Mouse (Mus musculus) gastrocnemius, adult 2 months (tissue): ENCODE results near the gene Dcp1a. TPM values are rescaled to one million over a fixed set of nuclear protein-coding genes. Genes with fewer than 3 reads are reported as not detected.

ENCODE experiments used
- DNase-seq: peaks from one replicate; pipeline ENCODE4 v3.0.0; 2022
- H3K27ac ChIP-seq: fragments of 200-600 bp; 2 replicates; pipeline ENCODE4 v1.8.1; 2022; ENCODE audit warnings: mild to moderate bottlenecking
- H3K4me3 ChIP-seq: fragments of 200-600 bp; 2 replicates; pipeline ENCODE4 v1.8.1; 2022; ENCODE audit warnings: mild to moderate bottlenecking, moderate library complexity
- CTCF ChIP-seq: fragments of 200-600 bp; IDR thresholded peaks from 2 replicates; pipeline ENCODE4 v1.8.1; 2022; ENCODE audit warnings: antibody characterized with exemption, mild to moderate bottlenecking, moderate library complexity
- intact Hi-C: fragments of 180-260 bp; cut with DNase I; formaldehyde crosslinking; loops from one replicate; pipeline ENCODE4 v1.15.1; 2025
- microRNA-seq: library from miRNA; unstranded; fragments of <30 nt; microRNA quantifications from one replicate; pipeline ENCODE4 v1.2.0, GENCODE M21; 2021
- total RNA-seq, 2 experiments: library from RNA; stranded (reverse); gene quantifications; 2 replicates each; pipeline ENCODE4 v1.2.3; 2021

Dcp1a gene
- total RNA-seq, 2 experiments from 2014 or later = 8.4 to 8.6 TPM

DNA sequence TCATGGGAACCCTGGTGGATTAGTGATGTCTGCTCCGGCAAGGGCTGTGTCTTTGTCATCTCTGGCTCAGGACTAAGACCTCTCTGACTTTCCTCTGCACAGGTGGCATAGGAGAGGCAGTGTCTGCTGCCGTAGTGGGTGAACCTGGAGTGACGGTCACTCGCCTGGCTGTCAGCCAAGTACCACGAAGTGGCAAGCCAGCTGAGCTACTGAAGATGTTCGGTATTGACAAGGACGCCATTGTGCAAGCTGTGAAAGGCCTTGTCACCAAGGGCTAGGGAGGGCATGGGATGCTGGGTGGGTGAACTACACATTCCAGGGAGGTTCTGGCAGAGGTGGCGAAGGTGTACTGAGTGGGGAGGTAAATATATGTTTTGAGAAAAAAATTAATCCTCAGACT is 93.9 kb downstream of the Dcp1a start:
- no peak overlapping the region for H3K27ac ChIP-seq
- intact Hi-C loops = loop anchor here (5.0 kb wide), 2 partner anchors 96 to 436 kb away; partner anchors contain the start of gene Dcp1a
- no peak for TF ChIP-seq CTCF
- no peak overlapping the region for H3K4me3 ChIP-seq
- peak; percentile 27 for DNase-seq

DNA sequence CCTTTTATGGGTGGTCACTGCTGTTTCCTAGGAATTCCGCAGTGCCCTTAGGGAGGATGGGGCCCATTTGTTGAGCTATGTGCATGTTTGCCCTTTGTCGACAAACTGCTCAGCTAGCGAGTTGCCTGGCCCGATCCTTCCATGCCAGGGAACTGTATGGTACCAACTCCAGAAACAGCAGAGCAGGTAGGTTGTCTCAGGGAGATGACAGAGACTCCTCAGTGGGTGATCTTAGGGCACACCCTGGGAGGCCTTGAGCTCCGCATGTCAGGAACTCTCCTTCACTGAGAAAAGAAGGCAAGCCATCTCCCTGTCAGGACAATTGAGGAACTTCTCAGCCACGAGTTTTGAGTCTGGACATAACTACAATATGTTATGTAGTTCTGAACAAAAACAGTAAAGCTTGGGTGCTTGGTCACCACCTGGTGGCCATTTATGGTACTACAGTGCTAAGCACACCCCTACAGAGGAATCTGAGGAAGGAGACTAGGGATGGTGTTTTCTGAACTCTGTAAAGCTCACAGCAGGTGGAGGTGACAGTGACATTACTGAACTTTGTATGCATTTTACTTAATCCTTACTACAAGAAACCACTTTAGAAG is 94.7 kb downstream of the Dcp1a start:
- DNase-seq = peak; percentile 75
- H3K27ac ChIP-seq = 0 out of 2 replicates have a peak overlapping the region, but pooled peaks have one; percentile 20
- intact Hi-C loops = loop anchor here (5.0 kb wide), 2 partner anchors 97 to 437 kb away; partner anchors contain the start of gene Dcp1a
- TF ChIP-seq CTCF = peak; percentile 98
- H3K4me3 ChIP-seq = no peak overlapping the region

- Histone ChIP-seq H3K27ac (no peak overlapping the region), H3K4me3 (no peak overlapping the region)
- peak; percentile 14 for DNase-seq
- no peak for TF ChIP-seq CTCF
- intact Hi-C loops = no loop called here
These were observed 96.5 kb downstream of the Dcp1a start for GRCm38 (mm10) chr14:30575791-30576190.

DNA sequence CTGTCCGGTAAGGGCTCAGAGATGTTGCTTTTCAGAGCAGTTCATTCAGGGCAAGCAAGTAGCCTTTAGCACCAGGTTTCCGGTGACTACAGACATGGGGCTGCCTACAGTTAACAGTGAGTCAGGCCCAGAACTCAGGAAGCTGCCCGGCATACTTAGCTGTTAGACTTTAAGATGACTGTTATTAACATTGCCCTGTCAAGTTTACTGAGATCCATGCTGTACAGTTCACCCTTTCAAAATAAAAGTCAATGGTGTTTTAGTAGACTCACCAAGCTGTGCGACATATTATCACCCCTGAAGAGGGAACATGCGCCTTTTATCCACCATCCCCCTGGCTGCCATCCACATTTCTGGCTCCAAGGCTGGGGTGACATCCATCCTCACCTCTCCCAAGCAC is 96.9 kb downstream of the Dcp1a start:
- no peak for TF ChIP-seq CTCF
- peak; percentile 9 for DNase-seq
- Histone ChIP-seq H3K4me3 (no peak overlapping the region), H3K27ac (no peak overlapping the region)
- intact Hi-C loops = no loop called here

Small RNA genes lying within 50 kb of the gene (microRNA-seq; reads per million reads assigned to microRNA genes)
- gene Mir3076 = not detected

Other genes with a start within 250 kb of the Dcp1a start
- gene Cacna1d, start 11.9 kb downstream of the Dcp1a start, total RNA-seq = under 1 TPM; 0.36 to 0.38 TPM
- gene Tkt, start 68.8 kb downstream of the Dcp1a start, total RNA-seq = 10 to 100 TPM in 1 of 2 experiments, 1 to 10 TPM in 1; 8.0 to 15.0 TPM
- gene Prkcd, start 146.7 kb downstream of the Dcp1a start, total RNA-seq = 10 to 100 TPM in 1 of 2 experiments, 1 to 10 TPM in 1; 5.6 to 14.8 TPM
- 1 to 10 TPM; 4.9 to 5.5 TPM for gene Rft1, start 174.8 kb downstream of the Dcp1a start, total RNA-seq
- gene Sfmbt1, start 235.3 kb downstream of the Dcp1a start, total RNA-seq = 10 to 100 TPM; 11.0 to 11.4 TPM